In genomic region chr7:82743116-82743765, GRCm38 (mm10) we compare ENCODE assay signal across 8 mouse cellular contexts.
DNase-seq lines count a peak whose midpoint lies in the region; ATAC-seq and TF ChIP-seq lines count a peak whose summit lies in the region.

No protein-coding gene starts in this region.

- 0 out of 2 replicates have a peak overlapping the region, but pooled peaks have one; percentile 14 for H3K4me2 ChIP-seq in kidney, postnatal 0 days (ENCODE audit: low read length)
- no peak overlapping the region for H3K4me2 ChIP-seq in kidney, embryonic 14.5 days (replicated peaks; ENCODE audit: low read depth, low read length)
- no peak overlapping the region for H3K4me2 ChIP-seq in hindbrain, embryonic 12.5 days (replicated peaks)
- H3K4me2 ChIP-seq in midbrain, embryonic 15.5 days = no peak overlapping the region

- no peaks in the 10 kb centered on the region for H3K27me3 ChIP-seq in kidney, postnatal 0 days (ENCODE audit: insufficient read depth, low read length)
- no peaks in the 10 kb centered on the region for H3K27me3 ChIP-seq in kidney, embryonic 14.5 days (ENCODE audit: control insufficient read depth, insufficient read depth, low read length)
- no peaks in the 10 kb centered on the region for H3K27me3 ChIP-seq in forebrain, embryonic 10.5 days (ENCODE audit: poor library complexity, severe bottlenecking)
- H3K27me3 ChIP-seq in hindbrain, embryonic 12.5 days = no peaks in the 10 kb centered on the region
- no peaks in the 10 kb centered on the region for H3K27me3 ChIP-seq in midbrain, embryonic 15.5 days (replicated peaks)

- WGBS in kidney, postnatal 0 days = 53% methylated on average over 11 of the region's 11 CpGs
- WGBS in kidney, embryonic 14.5 days = 70% methylated on average over 11 of the region's 11 CpGs
- 88% methylated on average over 11 of the region's 11 CpGs for WGBS in forebrain, embryonic 10.5 days
- WGBS in hindbrain, embryonic 12.5 days = 54% methylated on average over 11 of the region's 11 CpGs
- WGBS in midbrain, embryonic 15.5 days = 56% methylated on average over 11 of the region's 11 CpGs

- peak; percentile 56 for DNase-seq in kidney, postnatal 0 days (ENCODE audit: low spot score)
- DNase-seq in forebrain, embryonic 10.5 days (ENCODE audit: extremely low spot score, low spot score) = no peak
- DNase-seq in lung, postnatal 36 days = no peak
- DNase-seq in thymus, postnatal 25 days = no peak
- DNase-seq in thymus, adult 18-20 months = no peak

- no peak overlapping the region for H3K4me3 ChIP-seq in kidney, postnatal 0 days (replicated peaks; ENCODE audit: low read depth, low read length)
- no peak overlapping the region for H3K4me3 ChIP-seq in kidney, embryonic 14.5 days (ENCODE audit: low read length)
- no peak overlapping the region for H3K4me3 ChIP-seq in forebrain, embryonic 10.5 days
- H3K4me3 ChIP-seq in hindbrain, embryonic 12.5 days = no peak overlapping the region
- no peak overlapping the region for H3K4me3 ChIP-seq in midbrain, embryonic 15.5 days

- H3K4me1 ChIP-seq in kidney, postnatal 0 days (replicated peaks; ENCODE audit: insufficient read depth, low read length) = no peaks in the 10 kb centered on the region
- H3K4me1 ChIP-seq in kidney, embryonic 14.5 days (ENCODE audit: control insufficient read depth, insufficient read depth, low read length) = no peaks in the 10 kb centered on the region
- peaks cover 24% of the 10 kb centered on the region for H3K4me1 ChIP-seq in forebrain, embryonic 10.5 days
- H3K4me1 ChIP-seq in hindbrain, embryonic 12.5 days = peaks cover 13% of the 10 kb centered on the region
- H3K4me1 ChIP-seq in midbrain, embryonic 15.5 days = peaks cover 8% of the 10 kb centered on the region

- H3K9ac ChIP-seq in kidney, postnatal 0 days (ENCODE audit: low read depth, low read length) = no peak overlapping the region
- no peak overlapping the region for H3K9ac ChIP-seq in kidney, embryonic 14.5 days (ENCODE audit: low read depth, low read length)
- no peak overlapping the region for H3K9ac ChIP-seq in hindbrain, embryonic 12.5 days
- no peak overlapping the region for H3K9ac ChIP-seq in midbrain, embryonic 15.5 days

- H3K9me3 ChIP-seq in kidney, postnatal 0 days (replicated peaks; ENCODE audit: low read length) = no peaks in the 10 kb centered on the region
- no peaks in the 10 kb centered on the region for H3K9me3 ChIP-seq in kidney, embryonic 14.5 days (ENCODE audit: control insufficient read depth, low read length)
- H3K9me3 ChIP-seq in forebrain, embryonic 10.5 days = no peaks in the 10 kb centered on the region
- H3K9me3 ChIP-seq in hindbrain, embryonic 12.5 days (replicated peaks) = no peaks in the 10 kb centered on the region
- H3K9me3 ChIP-seq in midbrain, embryonic 15.5 days = no peaks in the 10 kb centered on the region

- no peak overlapping the region for H3K27ac ChIP-seq in kidney, postnatal 0 days
- no peak overlapping the region for H3K27ac ChIP-seq in kidney, embryonic 14.5 days (ENCODE audit: low read depth, low read length)
- peak overlapping the region; percentile 63; the same call in 1 of the 2 replicates for H3K27ac ChIP-seq in forebrain, embryonic 10.5 days
- H3K27ac ChIP-seq in hindbrain, embryonic 12.5 days = peak overlapping the region; percentile 50; the same call in 1 of the 2 replicates
- peak overlapping the region; percentile 57; the same call in 1 of the 2 replicates for H3K27ac ChIP-seq in midbrain, embryonic 15.5 days

- no peak for TF ChIP-seq CTCF in kidney, postnatal 0 days (IDR thresholded peaks at IDR 0.05; ENCODE audit: low read depth)

- no peaks in the 10 kb centered on the region for H3K36me3 ChIP-seq in kidney, postnatal 0 days (ENCODE audit: insufficient read depth, low read length)
- no peaks in the 10 kb centered on the region for H3K36me3 ChIP-seq in kidney, embryonic 14.5 days (ENCODE audit: control insufficient read depth, insufficient read depth, low read length)
- peaks cover 10% of the 10 kb centered on the region for H3K36me3 ChIP-seq in forebrain, embryonic 10.5 days (replicated peaks)
- no peaks in the 10 kb centered on the region for H3K36me3 ChIP-seq in hindbrain, embryonic 12.5 days
- no peaks in the 10 kb centered on the region for H3K36me3 ChIP-seq in midbrain, embryonic 15.5 days (replicated peaks)

- no peak for ATAC-seq in kidney, postnatal 0 days (replicated peaks; ENCODE audit: low FRiP score, low read depth)
- no peak for ATAC-seq in kidney, embryonic 14.5 days (ENCODE audit: low FRiP score, low TSS enrichment)
- ATAC-seq in hindbrain, embryonic 12.5 days (ENCODE audit: low FRiP score) = 0 out of 2 replicates have a peak, but pooled peaks have one; percentile 46
- ATAC-seq in midbrain, embryonic 15.5 days (replicated peaks) = peak; percentile 50; the same call in 1 of the 2 replicates

Comparison
In these comparisons a context has a peak if more than half of its experiments do, and no peak if none do; other contexts are left out.
1. ATAC-seq: peak in hindbrain, embryonic 12.5 days (single experiment) and midbrain, embryonic 15.5 days (single experiment); none in kidney, postnatal 0 days (single experiment) and kidney, embryonic 14.5 days (single experiment).
2. H3K27ac ChIP-seq: peak in forebrain, embryonic 10.5 days (single experiment), hindbrain, embryonic 12.5 days (single experiment) and midbrain, embryonic 15.5 days (single experiment); none in kidney, postnatal 0 days (single experiment) and kidney, embryonic 14.5 days (single experiment).